Mouse (Mus musculus) adrenal gland, postnatal 4 days (tissue): ENCODE results near the gene Olfr1241. TPM values are rescaled to one million over a fixed set of nuclear protein-coding genes. Genes with fewer than 3 reads are reported as not detected.

Experiments used
- DNase-seq, 2 experiments: peaks; one replicate each; pipeline ENCODE4 v3.0.0; 2021 to 2022; ENCODE audit warnings: low spot score in 2 of 2, mixed read lengths in 2 of 2
- long read RNA-seq, 2 experiments: library from polyadenylated mRNA; stranded (forward); transcript quantifications; one replicate each; pipeline ENCODE4 v2.0.0; 2021
- total RNA-seq, 2 experiments: library from RNA; stranded (reverse); gene quantifications; 2 replicates each; pipeline ENCODE4 v1.2.3; 2021

Gene Olfr1241
- not detected for total RNA-seq
- long read RNA-seq, experiment 1 = 0 reads
- long read RNA-seq, experiment 2 = 0 reads

DNA sequence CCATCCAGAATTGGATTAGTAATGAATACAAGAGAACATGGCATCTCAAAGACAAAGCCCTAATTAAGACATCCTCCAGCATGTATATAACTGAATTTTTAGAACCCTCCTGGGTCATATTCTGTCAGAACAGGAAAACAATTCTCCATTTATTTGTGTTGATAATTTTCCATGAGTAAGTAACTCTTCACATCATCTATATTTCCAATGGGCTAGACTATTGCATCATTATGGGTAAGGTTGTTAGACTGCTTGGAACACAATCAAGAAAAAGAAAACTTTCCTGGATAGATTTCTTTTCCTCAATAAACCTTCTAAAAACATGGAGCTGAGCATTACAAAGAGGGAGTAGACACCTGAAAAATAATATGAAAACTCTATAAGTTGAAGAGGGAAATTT is at the start of gene Olfr1241:
TSS of gene Olfr1241 (minus strand) at position 101 of the 400 bp plus-strand sequence.
- DNase-seq = no peak

DNA sequence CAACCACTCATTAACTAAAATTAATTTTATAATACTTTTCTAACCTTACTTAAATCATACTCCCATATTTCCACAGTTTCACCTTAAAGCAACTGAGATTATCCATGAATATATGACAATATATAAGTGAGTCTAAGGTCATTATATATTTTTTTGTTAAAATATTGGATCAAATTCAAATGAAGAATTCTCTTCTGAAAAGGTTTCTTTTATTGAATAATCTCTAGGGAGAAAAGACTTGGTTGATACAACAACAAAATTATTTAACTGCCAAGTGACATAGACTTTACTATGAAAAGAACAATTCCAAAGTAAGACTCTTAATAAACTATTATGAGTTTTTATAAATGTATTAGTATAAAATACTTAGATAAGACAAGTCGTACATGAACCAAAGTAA is 44.5 kb upstream of the Olfr1241 start, which contains the start of gene Olfr1243:
TSS of gene Olfr1243 (minus strand) at position 101 of the 400 bp plus-strand sequence.
- no peak for DNase-seq

DNA sequence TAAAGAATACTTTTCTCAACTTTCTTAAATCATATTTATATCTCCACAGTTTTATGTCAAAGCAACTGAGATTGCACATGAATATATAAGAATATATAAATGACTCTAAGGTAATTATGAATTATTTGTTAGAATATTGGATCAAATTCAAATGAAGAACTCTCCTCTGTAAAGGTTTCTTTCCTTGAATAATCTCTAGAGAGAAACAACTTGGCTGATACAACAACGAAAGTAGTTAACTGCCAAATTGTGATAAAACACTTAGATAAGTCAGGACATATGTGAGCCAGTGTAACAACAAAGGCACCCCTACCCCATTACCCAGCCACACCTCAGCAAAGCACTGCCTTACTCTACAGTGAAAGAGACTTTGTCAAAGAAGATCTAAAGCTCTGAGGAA is 11.3 kb upstream of the Olfr1241 start, which contains the start of gene Olfr1242:
TSS of gene Olfr1242 (minus strand) at position 101 of the 400 bp plus-strand sequence.
- DNase-seq = no peak

DNA sequence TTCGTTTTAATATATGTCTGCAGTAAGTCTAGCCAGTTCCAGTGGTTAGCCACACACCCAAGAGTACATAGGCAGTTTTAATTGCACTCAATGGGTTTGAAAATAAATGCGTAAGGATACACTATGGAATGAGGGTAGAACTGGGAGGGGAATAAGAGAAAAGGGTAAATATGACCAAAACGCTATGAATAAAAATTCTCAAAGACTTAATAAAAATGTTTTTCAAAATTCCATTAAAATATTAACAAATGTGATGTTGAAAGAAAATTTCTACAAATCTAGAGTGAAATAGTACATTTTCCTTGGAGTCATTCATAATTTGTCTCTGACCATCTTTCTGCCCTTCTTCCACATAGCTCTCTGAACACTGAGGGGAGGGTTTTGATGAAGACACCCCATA is 44.0 kb downstream of the Olfr1241 start, which contains the start of gene Olfr1240:
TSS of gene Olfr1240 (minus strand) at position 101 of the 400 bp plus-strand sequence.
- DNase-seq = no peak

Other genes starting within 250 kb of the Olfr1241 start
- gene Olfr1228, start 233.1 kb downstream of the Olfr1241 start, total RNA-seq = not detected
- gene Olfr1229, start 199.1 kb downstream of the Olfr1241 start, total RNA-seq = not detected
- gene Olfr1230, start 189.9 kb downstream of the Olfr1241 start, total RNA-seq = not detected
- gene Olfr1231, start 180.1 kb downstream of the Olfr1241 start, total RNA-seq = not detected
- gene Olfr1232, start 157.5 kb downstream of the Olfr1241 start, total RNA-seq = not detected
- gene Olfr1233, start 144.7 kb downstream of the Olfr1241 start, total RNA-seq = not detected
- not detected for gene Olfr1234, start 122.3 kb downstream of the Olfr1241 start, total RNA-seq
- gene Olfr1238, start 77.5 kb downstream of the Olfr1241 start, total RNA-seq = not detected
- not detected for gene Olfr1239, start 66.7 kb downstream of the Olfr1241 start, total RNA-seq
- not detected for gene Olfr1240, start 44.1 kb downstream of the Olfr1241 start, total RNA-seq
- not detected for gene Olfr1242, start 11.2 kb upstream of the Olfr1241 start, total RNA-seq
- not detected for gene Olfr1243, start 44.4 kb upstream of the Olfr1241 start, total RNA-seq
- gene Olfr1245, start 91.3 kb upstream of the Olfr1241 start, total RNA-seq = not detected
- gene Olfr1246, start 106.0 kb upstream of the Olfr1241 start, total RNA-seq = not detected
- under 1 TPM in 1 of 2 experiments, not detected in 1; 0.06 TPM for gene Olfr1247, start 127.0 kb upstream of the Olfr1241 start, total RNA-seq
- gene Olfr1248, start 131.1 kb upstream of the Olfr1241 start, total RNA-seq = not detected
- not detected for gene Olfr1249, start 147.9 kb upstream of the Olfr1241 start, total RNA-seq
- not detected for gene Olfr1250, start 174.3 kb upstream of the Olfr1241 start, total RNA-seq
- gene Olfr1251, start 184.8 kb upstream of the Olfr1241 start, total RNA-seq = not detected
- not detected for gene Olfr1252, start 237.9 kb upstream of the Olfr1241 start, total RNA-seq